Mouse (Mus musculus) lung, postnatal 0 days (tissue): ENCODE measurements around the gene Ifrd2. TPM values are rescaled to one million over a fixed set of nuclear protein-coding genes. Genes with fewer than 3 reads are reported as not detected.
A peak's percentile ranks its signal among the peaks of the same experiment; 100 is the strongest.

Experiments used
- ATAC-seq: fragments of 200-750 bp; cut with Nextera tagmentation; 2 replicates; pipeline ENCODE4 v1.8.0; 2017; ENCODE audit warnings: moderate library complexity
- DNase-seq: peaks from one replicate; pipeline ENCODE4 v3.0.0-alpha.2; 2016; ENCODE audit warnings: low spot score
- H3K27ac ChIP-seq: fragments of 300-500 bp; sonication (generic); 2 replicates; pipeline ENCODE4 v1.5.1; 2014; ENCODE audit warnings: antibody characterized with exemption, mild to moderate bottlenecking, low read length, mixed read lengths
- H3K27me3 ChIP-seq: fragments of 300-500 bp; sonication (generic); replicated peaks from 2 replicates; pipeline ENCODE4 v1.6.1; 2014; ENCODE audit warnings: low read length, mixed read lengths; ENCODE audit not compliant: insufficient read depth
- H3K36me3 ChIP-seq: fragments of 300-500 bp; sonication (generic); 2 replicates; pipeline ENCODE4 v1.6.1; 2014; ENCODE audit warnings: low read length, mixed read lengths; ENCODE audit not compliant: insufficient read depth
- H3K4me1 ChIP-seq: fragments of 300-500 bp; sonication (generic); 2 replicates; pipeline ENCODE4 v1.6.1; 2014; ENCODE audit warnings: antibody characterized with exemption, low read depth, low read length, mixed read lengths; ENCODE audit not compliant: insufficient read depth
- H3K4me2 ChIP-seq: fragments of 300-500 bp; sonication (generic); replicated peaks from 2 replicates; pipeline ENCODE4 v1.6.1; 2014; ENCODE audit warnings: low read depth, mild to moderate bottlenecking, low read length, moderate library complexity, mixed read lengths
- H3K4me3 ChIP-seq: fragments of 300-500 bp; sonication (generic); 2 replicates; pipeline ENCODE4 v1.5.1; 2014; ENCODE audit warnings: low read depth, low read length
- H3K9ac ChIP-seq: fragments of 300-500 bp; sonication (generic); replicated peaks from 2 replicates; pipeline ENCODE4 v1.6.1; 2014; ENCODE audit warnings: low read depth, mild to moderate bottlenecking
- H3K9me3 ChIP-seq: fragments of 300-500 bp; sonication (generic); 2 replicates; pipeline ENCODE4 v1.6.1; 2016; ENCODE audit warnings: low read length, mixed read lengths
- CTCF ChIP-seq: IDR thresholded peaks from 2 replicates; pipeline ENCODE4 v1.5.1; 2016; ENCODE audit warnings: antibody characterized with exemption, mild to moderate bottlenecking
- EP300 ChIP-seq: IDR thresholded peaks from 2 replicates; pipeline ENCODE4 v1.6.1; 2016; ENCODE audit warnings: antibody characterized with exemption, mild to moderate bottlenecking, control low read depth
- WGBS: fragments of 180-500 bp; shearing (Covaris S2); extraction: QIAGEN DNeasy Blood & Tissue Kit; methylation state at CpG from one replicate; pipeline ENCODE4 v1.1.7; 2014; 5-methylcytosine and 5-hydroxymethylcytosine counted together
- polyA plus RNA-seq: library from polyadenylated mRNA; unstranded; fragments of >200 nt; fragmentation: Nextera tagmentation; extraction: Ambion mirVana; gene quantifications from 2 replicates; pipeline ENCODE4 v1.2.1, GENCODE M21; 2015

The Ifrd2 gene
- polyA plus RNA-seq, 1 experiment from 2014 or later = 24.1 TPM

DNA sequence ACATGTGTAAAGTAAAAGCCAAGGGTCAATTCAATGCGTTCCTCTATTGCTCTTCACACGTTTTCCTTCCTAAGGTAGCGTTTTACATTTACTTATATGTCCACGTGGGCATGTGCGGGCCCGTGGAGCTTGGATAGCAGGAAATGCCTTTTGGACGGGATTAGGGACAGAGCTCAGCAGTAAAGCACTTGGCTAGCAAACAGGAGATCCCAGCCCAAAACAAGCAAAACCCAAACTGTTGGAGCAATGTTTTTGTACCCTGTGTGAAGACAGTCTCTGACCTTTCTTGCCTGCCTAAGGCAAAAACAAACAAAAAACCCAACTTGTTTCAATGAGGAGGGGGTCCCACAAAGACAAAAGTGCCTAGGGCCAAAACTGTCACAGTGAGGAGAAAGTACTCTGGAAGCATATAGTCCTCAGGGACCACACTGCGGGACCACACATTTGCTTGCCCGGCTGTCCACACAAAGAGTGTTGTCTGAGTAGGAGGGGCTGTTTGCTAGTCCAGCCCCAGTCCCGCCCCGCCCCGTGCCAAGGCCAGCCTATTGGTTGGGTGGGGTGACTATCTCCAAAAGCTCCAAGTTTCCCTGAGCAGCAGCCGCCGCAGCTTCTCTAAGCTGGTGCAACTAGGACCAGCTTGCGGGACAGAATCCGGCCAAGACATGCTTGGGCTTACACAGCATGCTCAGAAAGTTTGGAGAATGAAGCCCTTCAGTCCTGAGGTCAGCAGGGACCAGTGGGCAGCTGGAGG is 10.9 kb upstream of the Ifrd2 start, which contains the start of gene Hyal1:
Hyal1 (plus strand) TSS at position 571 of the 751 bp plus-strand sequence.
- Histone ChIP-seq H3K4me1 (peaks cover 6% of the 10 kb centered on the region; the same call in 1 of the 2 replicates), H3K9me3 (no peaks in the 10 kb centered on the region), H3K27ac (peak within 1 kb of the TSS; percentile 38), H3K27me3 (no peaks in the 10 kb centered on the region), H3K4me2 (peak within 1 kb of the TSS; percentile 50), H3K36me3 (peaks cover 8% of the 10 kb centered on the region; the same call in 1 of the 2 replicates), H3K9ac (no peak within 1 kb of the TSS), H3K4me3 (peak within 1 kb of the TSS; percentile 28)
- ATAC-seq (peak; percentile 75), DNase-seq (peak; percentile 95)
- TF ChIP-seq CTCF = no peak
- no peak for TF ChIP-seq EP300
- WGBS = 6% methylated on average over 16 of the region's 16 CpGs

DNA sequence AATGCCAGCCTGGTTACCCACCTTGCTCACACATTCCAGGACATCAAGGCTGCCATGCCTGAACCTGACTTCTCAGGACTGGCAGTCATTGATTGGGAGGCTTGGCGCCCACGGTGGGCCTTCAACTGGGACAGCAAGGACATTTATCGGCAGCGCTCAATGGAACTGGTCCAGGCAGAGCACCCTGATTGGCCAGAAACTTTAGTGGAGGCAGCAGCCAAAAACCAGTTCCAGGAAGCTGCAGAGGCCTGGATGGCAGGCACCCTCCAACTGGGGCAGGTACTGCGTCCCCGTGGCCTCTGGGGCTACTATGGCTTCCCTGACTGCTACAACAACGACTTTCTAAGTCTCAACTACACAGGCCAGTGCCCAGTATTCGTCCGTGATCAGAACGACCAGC is 9.6 kb upstream of the Ifrd2 start:
- DNase-seq (no peak), ATAC-seq (no peak)
- Histone ChIP-seq H3K27me3 (no peaks in the 10 kb centered on the region), H3K4me3 (no peak overlapping the region), H3K9me3 (no peaks in the 10 kb centered on the region), H3K27ac (no peak overlapping the region), H3K9ac (no peak overlapping the region), H3K4me1 (peaks cover 6% of the 10 kb centered on the region), H3K36me3 (no peaks in the 10 kb centered on the region), H3K4me2 (no peak overlapping the region)
- TF ChIP-seq CTCF (no peak), EP300 (no peak)
- 90% methylated on average over 10 of the region's 10 CpGs for WGBS

DNA sequence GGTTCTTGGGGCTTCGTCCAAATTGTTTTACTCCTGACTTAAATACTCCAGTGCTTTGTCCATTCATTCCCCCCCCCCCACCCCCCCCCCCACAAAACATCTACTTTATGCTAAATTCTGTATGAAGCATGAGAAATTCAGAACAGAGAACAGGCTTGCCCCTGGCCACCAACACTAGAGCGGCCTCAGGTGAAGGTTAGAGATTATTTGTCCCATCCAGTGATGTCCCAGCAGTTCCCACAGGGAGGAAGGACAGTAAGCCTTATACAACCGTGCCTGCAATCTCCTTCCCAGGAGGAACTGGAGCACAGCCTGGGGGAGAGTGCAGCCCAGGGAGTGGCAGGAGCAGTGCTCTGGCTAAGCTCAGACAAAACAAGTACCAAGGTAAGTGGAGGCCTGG is 8.9 kb upstream of the Ifrd2 start, which contains the start of gene Naa80:
Naa80 (plus strand) TSS at position 301 of the 400 bp plus-strand sequence.
- TF ChIP-seq EP300 = no peak
- no peak for TF ChIP-seq CTCF
- H3K4me1 ChIP-seq = peaks cover 6% of the 10 kb centered on the region

DNA sequence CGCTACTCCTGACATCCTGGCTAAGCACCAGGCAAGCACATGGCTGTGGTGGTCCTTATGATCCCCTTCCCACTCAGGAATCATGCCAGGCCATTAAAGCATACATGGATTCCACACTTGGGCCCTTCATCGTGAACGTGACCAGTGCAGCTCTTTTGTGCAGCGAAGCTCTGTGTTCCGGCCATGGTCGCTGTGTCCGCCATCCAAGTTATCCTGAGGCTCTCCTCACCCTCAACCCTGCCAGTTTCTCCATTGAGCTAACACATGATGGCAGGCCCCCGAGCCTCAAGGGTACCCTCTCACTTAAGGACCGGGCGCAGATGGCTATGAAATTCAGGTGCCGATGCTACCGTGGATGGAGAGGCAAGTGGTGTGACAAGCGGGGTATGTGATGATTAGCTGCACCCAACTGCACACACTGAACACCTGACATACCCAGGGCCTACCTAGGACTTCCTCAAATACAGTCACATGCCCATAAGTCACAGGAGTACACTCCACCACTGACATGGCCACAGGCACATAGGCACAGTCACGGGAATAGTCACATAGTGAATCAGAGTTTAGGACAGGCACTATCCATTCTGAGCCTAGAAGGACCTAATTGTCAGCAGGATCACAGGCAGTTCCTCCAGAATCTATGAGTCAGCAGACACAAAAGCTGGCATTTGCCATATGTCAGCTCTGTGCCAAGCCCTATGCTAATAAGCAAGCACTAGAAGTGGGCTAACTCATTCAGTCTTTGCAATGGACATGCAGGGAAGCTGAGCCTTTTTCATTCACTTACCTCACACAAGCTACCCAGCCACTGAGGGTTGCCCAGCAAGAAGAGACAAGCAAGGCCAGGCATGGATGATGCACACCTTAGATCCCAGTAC is 8.2 kb upstream of the Ifrd2 start:
- DNase-seq = peak; percentile 19
- H3K9ac ChIP-seq = no peak overlapping the region
- no peaks in the 10 kb centered on the region for H3K9me3 ChIP-seq
- TF ChIP-seq EP300 = no peak
- TF ChIP-seq CTCF = no peak
- no peaks in the 10 kb centered on the region for H3K36me3 ChIP-seq
- WGBS = 94% methylated on average over 14 of the region's 14 CpGs
- no peak overlapping the region for H3K4me2 ChIP-seq
- H3K4me3 ChIP-seq = no peak overlapping the region
- no peak overlapping the region; the same call in 1 of the 2 replicates for H3K27ac ChIP-seq
- no peaks in the 10 kb centered on the region for H3K27me3 ChIP-seq
- H3K4me1 ChIP-seq = peaks cover 6% of the 10 kb centered on the region
- no peak for ATAC-seq

More for the DNA sequence above, 8.9 kb upstream of the Ifrd2 start, which contains the start of gene Naa80:
- no peaks in the 10 kb centered on the region for H3K36me3 ChIP-seq
- no peak within 1 kb of the TSS for H3K4me2 ChIP-seq
- no peaks in the 10 kb centered on the region for H3K9me3 ChIP-seq
- H3K27ac ChIP-seq = no peak within 1 kb of the TSS; the same call in 1 of the 2 replicates
- ATAC-seq = no peak
- no peaks in the 10 kb centered on the region for H3K27me3 ChIP-seq
- DNase-seq = no peak
- 70% methylated on average over 3 of the region's 3 CpGs for WGBS
- no peak within 1 kb of the TSS for H3K9ac ChIP-seq
- H3K4me3 ChIP-seq = no peak within 1 kb of the TSS

DNA sequence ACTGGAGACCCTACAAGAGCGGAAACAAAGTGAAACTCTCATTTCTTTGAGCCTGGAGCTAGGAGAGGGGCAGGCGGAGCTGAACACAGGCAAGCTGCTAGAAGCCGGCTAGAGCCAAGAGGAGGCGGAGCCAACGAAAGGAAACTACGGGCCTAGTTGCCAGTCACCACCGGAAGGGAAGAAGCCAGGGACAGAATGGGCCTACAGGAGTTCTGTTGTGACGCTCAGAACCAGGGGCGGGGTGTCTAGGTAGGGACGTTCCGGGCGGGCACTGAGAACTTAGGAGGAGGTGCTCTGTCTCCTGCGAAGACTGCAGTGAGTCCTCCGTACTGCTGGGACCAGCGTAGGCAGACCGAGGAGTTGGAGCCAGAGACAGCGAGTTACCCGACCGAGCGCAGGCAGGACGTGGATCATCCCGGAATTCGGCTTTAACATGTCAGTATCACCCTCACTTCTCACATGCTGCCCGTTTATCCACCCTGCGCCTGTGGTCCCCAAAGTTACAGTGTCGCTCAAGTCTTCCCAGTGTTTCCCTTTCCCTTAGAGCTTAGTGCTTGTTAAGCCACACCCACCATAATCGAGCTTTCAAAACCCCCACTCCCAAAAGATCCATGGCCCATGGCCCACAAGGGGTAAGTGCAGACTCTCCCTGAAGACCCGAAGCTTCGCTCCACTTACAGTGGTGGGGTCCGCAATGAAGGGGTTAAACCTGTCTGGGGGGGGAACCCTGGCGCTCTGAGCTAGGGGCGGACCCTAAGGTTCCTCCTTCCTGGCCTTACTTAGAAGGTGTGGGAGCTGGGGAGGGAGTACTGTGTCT is 6.7 kb upstream of the Ifrd2 start, which contains the start of gene Hyal3:
Hyal3 (plus strand) TSS at position 318 of the 817 bp plus-strand sequence.
- ATAC-seq = peak; percentile 87
- under 1% methylated on average over 32 of the region's 32 CpGs for WGBS
- H3K4me1 ChIP-seq = peaks cover 6% of the 10 kb centered on the region

More for the DNA sequence above, 6.7 kb upstream of the Ifrd2 start, which contains the start of gene Hyal3:
- Histone ChIP-seq H3K4me3 (peak within 1 kb of the TSS; percentile 60), H3K27ac (peak within 1 kb of the TSS; percentile 97), H3K27me3 (no peaks in the 10 kb centered on the region), H3K4me2 (peak within 1 kb of the TSS; percentile 74), H3K9ac (peak within 1 kb of the TSS; percentile 85), H3K9me3 (no peaks in the 10 kb centered on the region), H3K36me3 (no peaks in the 10 kb centered on the region)
- DNase-seq = peak; percentile 98
- no peak for TF ChIP-seq CTCF
- TF ChIP-seq EP300 = peak; percentile 82
